Mouse (Mus musculus) stomach, postnatal 0 days (tissue): ENCODE results near the gene Mbnl2.

Experiments used
- CTCF ChIP-seq: IDR thresholded peaks from 2 replicates; pipeline ENCODE4 v1.5.1; 2016; ENCODE audit warnings: antibody characterized with exemption, low read depth, mild to moderate bottlenecking, moderate library complexity
- EP300 ChIP-seq: optimal IDR thresholded peaks from 2 replicates; pipeline ENCODE3; 2016; ENCODE audit warnings: antibody characterized with exemption

DNA sequence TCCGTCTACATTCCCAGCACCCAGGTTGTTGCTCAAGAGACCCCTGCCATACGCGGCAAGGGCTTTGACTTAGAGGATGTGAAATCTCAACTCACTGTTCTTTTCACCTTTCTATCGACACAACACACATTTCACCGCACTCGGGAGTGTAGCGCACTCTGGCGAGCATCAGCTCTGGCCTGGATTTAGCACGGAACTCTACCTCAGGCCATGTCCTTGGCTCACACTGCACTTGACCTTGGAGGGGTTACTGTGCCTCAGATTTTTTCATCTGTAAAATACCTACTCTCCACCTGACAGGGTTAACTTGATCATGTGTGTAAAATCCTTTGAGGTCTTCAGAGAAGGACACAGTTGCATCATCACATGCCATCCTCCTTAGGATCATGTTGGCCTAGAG lies 127.2 kb downstream of the Mbnl2 start:
- TF ChIP-seq EP300 (no peak), CTCF (no peak)
